Mouse (Mus musculus) olfactory bulb, adult 2 months (tissue): ENCODE results near the gene Cspg5. TPM values are rescaled to one million over a fixed set of nuclear protein-coding genes. Genes with fewer than 3 reads are reported as not detected.

Source experiments
- H3K27ac ChIP-seq: fragments of 200-500 bp; 2 replicates; pipeline ENCODE4 v1.5.1; 2012; ENCODE audit warnings: low read depth, low read length; ENCODE audit not compliant: insufficient read depth
- H3K4me1 ChIP-seq: fragments of 200-500 bp; 2 replicates; pipeline ENCODE4 v1.6.1; 2012; ENCODE audit warnings: low read length; ENCODE audit not compliant: control insufficient read depth, insufficient read depth
- H3K4me3 ChIP-seq: fragments of 200-500 bp; 2 replicates; pipeline ENCODE4 v1.5.1; 2012; ENCODE audit warnings: mild to moderate bottlenecking, low read depth, low read length, moderate library complexity; ENCODE audit not compliant: insufficient read depth
- CTCF ChIP-seq: fragments of 200-500 bp; IDR thresholded peaks from 2 replicates; pipeline ENCODE4 v1.5.1; 2012; ENCODE audit warnings: low read depth, mild to moderate bottlenecking, low read length, moderate library complexity; ENCODE audit not compliant: insufficient read depth
- POLR2A ChIP-seq: fragments of 200-500 bp; IDR thresholded peaks from 2 replicates; pipeline ENCODE4 v1.6.1; 2012; ENCODE audit warnings: mild to moderate bottlenecking, low read depth, low read length, moderate library complexity; ENCODE audit not compliant: insufficient read depth
- WGBS: fragments of 180-500 bp; shearing (Covaris S2); methylation state at CpG from one replicate; pipeline ENCODE4 v1.1.7; 2018; 5-methylcytosine and 5-hydroxymethylcytosine counted together
- polyA plus RNA-seq: library from polyadenylated mRNA; stranded (reverse); fragments of >200 nt; gene quantifications from 2 replicates; pipeline ENCODE4 v1.2.4, GENCODE M21; 2012; ENCODE audit warnings: low replicate concordance; ENCODE audit not compliant: missing spikeins, insufficient read depth, insufficient read length

Cspg5 gene
- polyA plus RNA-seq, 1 experiment = 129 TPM

- TF ChIP-seq POLR2A = no peak
- no peak for TF ChIP-seq CTCF
- Histone ChIP-seq H3K4me3 (no peak overlapping the region), H3K4me1 (peaks cover 11% of the 10 kb centered on the region; the same call in 1 of the 2 replicates), H3K27ac (no peak overlapping the region)
- 54% methylated on average over 3 of the region's 3 CpGs for WGBS
Measured at GRCm38 (mm10) chr9:110294786-110295185, 51.2 kb downstream of the Cspg5 start.

GRCm38 (mm10) chr9:110296867-110297627 is 53.5 kb downstream of the Cspg5 start:
- Histone ChIP-seq H3K4me1 (peaks cover 11% of the 10 kb centered on the region; the same call in 1 of the 2 replicates), H3K27ac (peak overlapping the region; percentile 75), H3K4me3 (no peak overlapping the region)
- WGBS = 2% methylated on average over 5 of the region's 5 CpGs
- peak; percentile 57 for TF ChIP-seq CTCF
- no peak for TF ChIP-seq POLR2A

GRCm38 (mm10) chr9:110304516-110304915 is 60.9 kb downstream of the Cspg5 start:
- Histone ChIP-seq H3K4me3 (peak overlapping the region; percentile 79), H3K4me1 (peaks cover 3% of the 10 kb centered on the region; the same call in 1 of the 2 replicates), H3K27ac (peak overlapping the region; percentile 91)
- TF ChIP-seq CTCF (no peak), POLR2A (no peak)
- 0% methylated on average over 4 of the region's 4 CpGs for WGBS

GRCm38 (mm10) chr9:110304969-110305651 is 61.5 kb downstream of the Cspg5 start, which contains the start of gene Elp6:
Gene Elp6, plus strand, starts transcription at chr9:110305173.
- peak within 1 kb of the TSS; percentile 91 for H3K27ac ChIP-seq
- peaks cover 3% of the 10 kb centered on the region; the same call in 1 of the 2 replicates for H3K4me1 ChIP-seq
- H3K4me3 ChIP-seq = peak within 1 kb of the TSS; percentile 79
- TF ChIP-seq POLR2A (peak; percentile 86), CTCF (0 out of 2 replicates have a peak, but pooled peaks have one; percentile 0)
- under 1% methylated on average over 46 of the region's 46 CpGs for WGBS

GRCm38 (mm10) chr9:110306371-110306770 is 62.8 kb downstream of the Cspg5 start:
- TF ChIP-seq CTCF = no peak
- no peak for TF ChIP-seq POLR2A
- 93% methylated on average over 5 of the region's 5 CpGs for WGBS
- Histone ChIP-seq H3K27ac (no peak overlapping the region), H3K4me3 (no peak overlapping the region), H3K4me1 (peaks cover 3% of the 10 kb centered on the region; the same call in 1 of the 2 replicates)

Other genes with a start within 250 kb of the Cspg5 start
- gene Smarcc1, start 126.1 kb upstream of the Cspg5 start, polyA plus RNA-seq = 76.6 and 106 TPM in 2 replicates
- not detected in 2 replicates for gene Dhx30, start 126.0 kb upstream of the Cspg5 start, polyA plus RNA-seq
- not detected in 2 replicates for gene Elp6, start 61.4 kb downstream of the Cspg5 start, polyA plus RNA-seq
- not detected in 2 replicates for gene Scap, start 89.5 kb downstream of the Cspg5 start, polyA plus RNA-seq
- gene Ptpn23, start 164.4 kb downstream of the Cspg5 start, polyA plus RNA-seq = not detected in 2 replicates
- gene Ngp, start 176.0 kb downstream of the Cspg5 start, polyA plus RNA-seq = not detected in 2 replicates
- gene Klhl18, start 232.9 kb downstream of the Cspg5 start, polyA plus RNA-seq = not detected in 2 replicates
- not detected in 2 replicates for gene Kif9, start 233.2 kb downstream of the Cspg5 start, polyA plus RNA-seq